Mouse (Mus musculus) spleen, adult 2 months (tissue): ENCODE measurements around the gene Mras.

ENCODE experiments used
- CTCF ChIP-seq: fragments of 200-500 bp; IDR thresholded peaks from 2 replicates; pipeline ENCODE4 v1.5.1; 2011; ENCODE audit warnings: mild to moderate bottlenecking, inconsistent platforms; ENCODE audit not compliant: insufficient read depth, insufficient read length, insufficient replicate concordance; ENCODE audit errors: extremely low read depth
- POLR2A ChIP-seq: fragments of 200-500 bp; IDR thresholded peaks from 2 replicates; pipeline ENCODE4 v1.6.1; 2011; ENCODE audit warnings: low read depth, low read length, inconsistent platforms

DNA sequence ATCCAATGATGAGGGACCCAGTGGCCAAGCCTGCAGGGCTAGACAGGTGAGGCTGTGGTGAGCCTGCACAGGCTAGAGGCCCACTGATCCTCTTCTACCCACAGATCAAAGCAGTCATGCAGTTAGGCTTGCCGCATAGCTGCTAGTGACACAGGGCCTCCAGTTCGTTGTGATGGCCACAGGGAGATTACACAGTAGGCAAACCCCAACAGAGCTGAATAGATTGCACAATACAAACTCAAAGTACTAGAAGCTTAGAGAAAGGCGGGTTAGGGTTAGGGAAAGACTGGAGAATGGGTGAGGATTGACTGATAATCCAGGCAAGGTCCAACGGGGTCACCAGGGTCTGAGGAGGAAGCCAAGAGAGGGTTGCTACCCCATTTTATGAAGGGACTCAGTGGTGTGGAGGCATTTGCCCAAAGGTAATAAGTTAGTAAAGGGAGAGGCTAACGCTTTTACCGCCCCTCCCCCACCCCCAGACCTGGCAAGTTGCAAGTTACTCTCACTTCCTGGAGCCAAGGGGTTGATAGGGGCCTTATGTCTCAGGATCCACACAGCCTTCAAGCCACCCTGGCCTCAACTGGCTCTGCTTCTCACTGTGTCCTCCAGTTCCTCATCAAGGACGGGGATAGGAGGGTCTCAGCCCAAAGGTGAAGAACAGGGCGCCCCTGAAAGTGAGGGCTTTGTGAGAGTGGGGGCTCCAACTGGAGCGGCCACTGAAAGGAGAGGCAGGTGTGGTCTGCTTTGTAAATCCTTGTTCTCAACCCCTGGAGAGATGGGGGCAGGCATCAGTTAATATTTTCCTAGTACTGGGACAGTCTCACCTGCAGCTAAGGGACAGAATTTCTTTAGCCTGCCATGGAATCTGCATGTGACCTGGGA is 13.2 kb downstream of the Mras start:
- TF ChIP-seq CTCF (no peak), POLR2A (no peak)
